ENCODE assay signal across 7 mouse cellular contexts in genomic region chr1:37891400-37891799, GRCm38 (mm10). TPM values are rescaled to one million over a fixed set of nuclear protein-coding genes. Genes with fewer than 3 reads are reported as not detected.
DNase-seq lines count a peak whose midpoint lies in the region; ATAC-seq lines count a peak whose summit lies in the region.

No protein-coding gene starts in this region.

- no peak overlapping the region for H3K27ac ChIP-seq in forebrain, embryonic 11.5 days (ENCODE audit: low read depth, low read length)
- H3K27ac ChIP-seq in liver, embryonic 13.5 days = no peak overlapping the region

- no peak for ATAC-seq in forebrain, embryonic 11.5 days (replicated peaks; ENCODE audit: low FRiP score)
- ATAC-seq in liver, embryonic 13.5 days (ENCODE audit: low read depth) = no peak

- no peak overlapping the region for H3K9ac ChIP-seq in forebrain, embryonic 11.5 days (ENCODE audit: low read length)
- peak overlapping the region; percentile 77 for H3K9ac ChIP-seq in liver, embryonic 13.5 days

- H3K36me3 ChIP-seq in forebrain, embryonic 11.5 days (ENCODE audit: control insufficient read depth, insufficient read depth, low read length) = no peaks in the 10 kb centered on the region; the same call in 1 of the 2 replicates
- H3K36me3 ChIP-seq in liver, embryonic 13.5 days = peaks cover 38% of the 10 kb centered on the region

- H3K4me1 ChIP-seq in forebrain, embryonic 11.5 days (replicated peaks; ENCODE audit: control insufficient read depth, insufficient read depth, low read length) = peaks cover 11% of the 10 kb centered on the region; the same call in 1 of the 2 replicates
- peaks cover 45% of the 10 kb centered on the region for H3K4me1 ChIP-seq in liver, embryonic 13.5 days (replicated peaks)

- peak overlapping the region; percentile 61; the same call in 1 of the 2 replicates for H3K4me3 ChIP-seq in forebrain, embryonic 11.5 days (ENCODE audit: low read depth, low read length)
- peak overlapping the region; percentile 74 for H3K4me3 ChIP-seq in liver, embryonic 13.5 days (replicated peaks)

- WGBS in forebrain, embryonic 11.5 days = 81% methylated on average over 3 of the region's 3 CpGs
- WGBS in liver, embryonic 13.5 days (ENCODE audit: insufficient replicate concordance) = 43% methylated on average over 3 of the region's 3 CpGs

- H3K9me3 ChIP-seq in forebrain, embryonic 11.5 days (ENCODE audit: control insufficient read depth, low read length) = no peaks in the 10 kb centered on the region
- H3K9me3 ChIP-seq in liver, embryonic 13.5 days (replicated peaks) = no peaks in the 10 kb centered on the region

- H3K27me3 ChIP-seq in forebrain, embryonic 11.5 days (ENCODE audit: control insufficient read depth, insufficient read depth, low read length) = no peaks in the 10 kb centered on the region
- H3K27me3 ChIP-seq in liver, embryonic 13.5 days = no peaks in the 10 kb centered on the region

- peak; percentile 70 for DNase-seq in 3T3-L1 (ENCODE audit: low read depth, low spot score)
- DNase-seq in 416B (ENCODE audit: low read depth) = peak; percentile 74
- no peak for DNase-seq in forebrain, embryonic 11.5 days (ENCODE audit: low spot score)
- DNase-seq in liver, embryonic 13.5 days = no peak
- no peak for DNase-seq in spleen, adult 18-20 months
- DNase-seq in left cerebral cortex, adult 8-10 months (ENCODE audit: low spot score in 2 of 2) = no peak
- DNase-seq in urinary bladder, postnatal 25 days (ENCODE audit: low spot score) = no peak

- H3K4me2 ChIP-seq in forebrain, embryonic 11.5 days (ENCODE audit: low read depth, low read length, severe bottlenecking) = peak overlapping the region; percentile 81
- peak overlapping the region; percentile 84 for H3K4me2 ChIP-seq in liver, embryonic 13.5 days

RNA-seq across cellular contexts. Expression of gene Mrpl30, which starts 1.1 kb away (rescaled TPM):
- 210 and 234 TPM in 2 replicates for polyA plus RNA-seq in forebrain, embryonic 11.5 days (2014; fragmentation: Nextera tagmentation; extraction: Ambion mirVana)
- 222 and 231 TPM in 2 replicates for polyA plus RNA-seq in liver, embryonic 13.5 days (2015; fragmentation: Nextera tagmentation; extraction: Ambion mirVana)
- 100 to 1,000 TPM; 129 to 154 (median 145) TPM for total RNA-seq in left cerebral cortex, adult 8-10 months (2022)

RNA-seq across cellular contexts. Expression of gene Mitd1, which starts 1.2 kb away (rescaled TPM):
- 24.7 and 28.7 TPM in 2 replicates for polyA plus RNA-seq in forebrain, embryonic 11.5 days (2014; fragmentation: Nextera tagmentation; extraction: Ambion mirVana)
- polyA plus RNA-seq in liver, embryonic 13.5 days (2015; fragmentation: Nextera tagmentation; extraction: Ambion mirVana) = 16.0 and 22.9 TPM in 2 replicates
- total RNA-seq in left cerebral cortex, adult 8-10 months (2022) = 10 to 100 TPM in 2 of 4 experiments, 1 to 10 TPM in 2; 7.4 to 11.8 (median 9.4) TPM

RNA-seq across cellular contexts. Expression of gene Lipt1, which starts 19.9 kb away (rescaled TPM):
- 8.6 and 9.1 TPM in 2 replicates for polyA plus RNA-seq in forebrain, embryonic 11.5 days (2014; fragmentation: Nextera tagmentation; extraction: Ambion mirVana)
- polyA plus RNA-seq in liver, embryonic 13.5 days (2015; fragmentation: Nextera tagmentation; extraction: Ambion mirVana) = 5.4 and 6.9 TPM in 2 replicates
- 10 to 100 TPM in 3 of 4 experiments, 1 to 10 TPM in 1; 9.2 to 13.0 (median 11.9) TPM for total RNA-seq in left cerebral cortex, adult 8-10 months (2022)

RNA-seq across cellular contexts. Expression of gene Lyg2, which starts 24.9 kb away (rescaled TPM):
- not detected in 2 replicates for polyA plus RNA-seq in forebrain, embryonic 11.5 days (2014; fragmentation: Nextera tagmentation; extraction: Ambion mirVana)
- not detected in 2 replicates for polyA plus RNA-seq in liver, embryonic 13.5 days (2015; fragmentation: Nextera tagmentation; extraction: Ambion mirVana)
- not detected for total RNA-seq in left cerebral cortex, adult 8-10 months (2022)

RNA-seq across cellular contexts. Expression of gene Tsga10, which starts 25.2 kb away (rescaled TPM):
- 14.0 and 14.2 TPM in 2 replicates for polyA plus RNA-seq in forebrain, embryonic 11.5 days (2014; fragmentation: Nextera tagmentation; extraction: Ambion mirVana)
- polyA plus RNA-seq in liver, embryonic 13.5 days (2015; fragmentation: Nextera tagmentation; extraction: Ambion mirVana) = 1.6 and 1.9 TPM in 2 replicates
- total RNA-seq in left cerebral cortex, adult 8-10 months (2022) = 10 to 100 TPM; 15.9 to 18.9 (median 17.4) TPM

Comparison
In these comparisons a context has a peak if more than half of its experiments do, and no peak if none do; other contexts are left out.
1. DNase-seq: peak in 3T3-L1 (single experiment) and 416B (single experiment); none in forebrain, embryonic 11.5 days (single experiment), liver, embryonic 13.5 days (single experiment), spleen, adult 18-20 months (0 of 2), left cerebral cortex, adult 8-10 months (0 of 2) and urinary bladder, postnatal 25 days (single experiment).